Mouse (Mus musculus) midbrain, embryonic 15.5 days (tissue): ENCODE data around the gene S100b. TPM values are rescaled to one million over a fixed set of nuclear protein-coding genes. Genes with fewer than 3 reads are reported as not detected.

Source experiments
- ATAC-seq: fragments of 200-750 bp; cut with Nextera tagmentation; replicated peaks from 2 replicates; pipeline ENCODE4 v1.8.0; 2017; ENCODE audit warnings: moderate TSS enrichment
- H3K27ac ChIP-seq: fragments of 300-500 bp; sonication (generic); 2 replicates; pipeline ENCODE4 v1.5.1; 2015; ENCODE audit warnings: mild to moderate bottlenecking, inconsistent platforms
- H3K27me3 ChIP-seq: fragments of 300-500 bp; sonication (generic); replicated peaks from 2 replicates; pipeline ENCODE4 v1.6.1; 2015; ENCODE audit warnings: inconsistent platforms
- H3K36me3 ChIP-seq: fragments of 300-500 bp; sonication (generic); replicated peaks from 2 replicates; pipeline ENCODE4 v1.6.1; 2015; ENCODE audit warnings: inconsistent platforms
- H3K4me1 ChIP-seq: fragments of 300-500 bp; sonication (generic); 2 replicates; pipeline ENCODE4 v1.6.1; 2015; ENCODE audit warnings: inconsistent platforms
- H3K4me2 ChIP-seq: fragments of 300-500 bp; sonication (generic); 2 replicates; pipeline ENCODE4 v1.6.1; 2015; ENCODE audit warnings: inconsistent platforms, mild to moderate bottlenecking, moderate library complexity
- H3K4me3 ChIP-seq: fragments of 300-500 bp; sonication (generic); 2 replicates; pipeline ENCODE4 v1.5.1; 2015; ENCODE audit warnings: mild to moderate bottlenecking, inconsistent platforms
- H3K9ac ChIP-seq: fragments of 300-500 bp; sonication (generic); 2 replicates; pipeline ENCODE4 v1.6.1; 2015; ENCODE audit warnings: mild to moderate bottlenecking, inconsistent platforms
- H3K9me3 ChIP-seq: fragments of 300-500 bp; sonication (generic); 2 replicates; pipeline ENCODE4 v1.6.1; 2016; ENCODE audit warnings: inconsistent platforms
- WGBS: fragments of 180-500 bp; shearing (Covaris S2); methylation state at CpG from one replicate; pipeline ENCODE4 v1.1.7; 2015; ENCODE audit warnings: mixed read lengths; 5-methylcytosine and 5-hydroxymethylcytosine counted together
- polyA plus RNA-seq: library from polyadenylated mRNA; unstranded; fragments of >200 nt; fragmentation: Nextera tagmentation; extraction: Ambion mirVana; gene quantifications from 2 replicates; pipeline ENCODE4 v1.2.1, GENCODE M21; 2015

Gene S100b
- polyA plus RNA-seq, 1 experiment from 2014 or later: 1.3 TPM

- Histone ChIP-seq H3K27ac (no peak overlapping the region), H3K9me3 (no peaks in the 10 kb centered on the region), H3K9ac (no peak overlapping the region), H3K36me3 (peaks cover 12% of the 10 kb centered on the region; the same call in 1 of the 2 replicates), H3K4me1 (peaks cover 7% of the 10 kb centered on the region), H3K27me3 (no peaks in the 10 kb centered on the region), H3K4me3 (no peak overlapping the region), H3K4me2 (no peak overlapping the region)
- 69% methylated on average over 4 of the region's 4 CpGs for WGBS
- no peak for ATAC-seq
Measured at GRCm38 (mm10) chr10:76262431-76262830, 8.8 kb downstream of the S100b start.

- Histone ChIP-seq H3K4me2 (no peak overlapping the region), H3K27me3 (no peaks in the 10 kb centered on the region), H3K4me3 (no peak overlapping the region), H3K27ac (no peak overlapping the region), H3K36me3 (peaks cover 53% of the 10 kb centered on the region), H3K4me1 (no peaks in the 10 kb centered on the region), H3K9me3 (no peaks in the 10 kb centered on the region), H3K9ac (no peak overlapping the region)
- ATAC-seq: no peak
- 57% methylated on average over 8 of the region's 8 CpGs for WGBS
Measured at GRCm38 (mm10) chr10:76271238-76271637, 17.6 kb downstream of the S100b start.

- 78% methylated on average over 10 of the region's 10 CpGs for WGBS
- H3K9me3 ChIP-seq: no peaks in the 10 kb centered on the region
- H3K27ac ChIP-seq: no peak overlapping the region
- ATAC-seq: no peak
- no peaks in the 10 kb centered on the region for H3K4me1 ChIP-seq
- peaks cover 59% of the 10 kb centered on the region for H3K36me3 ChIP-seq
- no peak overlapping the region for H3K9ac ChIP-seq
- no peaks in the 10 kb centered on the region for H3K27me3 ChIP-seq
- no peak overlapping the region for H3K4me3 ChIP-seq
- no peak overlapping the region for H3K4me2 ChIP-seq
Measured at GRCm38 (mm10) chr10:76275256-76275655, 21.6 kb downstream of the S100b start.

- Histone ChIP-seq H3K27ac (no peak overlapping the region), H3K4me2 (no peak overlapping the region), H3K36me3 (peaks cover 66% of the 10 kb centered on the region), H3K9ac (no peak overlapping the region), H3K9me3 (no peaks in the 10 kb centered on the region), H3K4me3 (no peak overlapping the region), H3K27me3 (no peaks in the 10 kb centered on the region), H3K4me1 (no peaks in the 10 kb centered on the region)
- ATAC-seq: no peak
- WGBS: 63% methylated on average over 5 of the region's 5 CpGs
Measured at GRCm38 (mm10) chr10:76278541-76279097, 25.0 kb downstream of the S100b start.

- no peak for ATAC-seq
Measured at GRCm38 (mm10) chr10:76288268-76288993, 34.8 kb downstream of the S100b start.

DNA sequence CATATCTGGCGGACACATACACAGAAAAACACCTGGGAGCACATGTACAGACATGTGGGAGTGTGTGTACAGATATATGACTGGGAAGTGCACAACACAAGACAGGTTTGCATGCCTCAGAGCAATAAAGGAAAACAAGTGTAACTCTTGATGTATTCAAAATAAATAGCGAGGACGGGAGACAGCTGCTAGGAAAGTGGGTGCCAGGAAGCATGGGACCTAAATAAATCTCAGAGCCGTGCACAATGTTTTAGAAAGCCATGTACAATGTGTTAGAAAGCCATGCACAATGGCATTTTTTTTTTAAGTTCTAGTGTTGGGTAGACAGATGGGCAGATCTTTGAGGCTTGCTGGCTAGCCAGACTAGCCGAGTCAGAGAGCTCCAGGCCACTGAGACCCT is 35.4 kb downstream of the S100b start:
- no peak overlapping the region for H3K27ac ChIP-seq

More at GRCm38 (mm10) chr10:76288268-76288993, 34.8 kb downstream of the S100b start:
- WGBS: 82% methylated on average over 11 of the region's 11 CpGs
- no peaks in the 10 kb centered on the region for H3K9me3 ChIP-seq
- H3K4me3 ChIP-seq: no peak overlapping the region
- no peak overlapping the region for H3K4me2 ChIP-seq
- no peaks in the 10 kb centered on the region for H3K4me1 ChIP-seq
- H3K9ac ChIP-seq: no peak overlapping the region
- no peak overlapping the region for H3K27ac ChIP-seq
- H3K36me3 ChIP-seq: peaks cover 74% of the 10 kb centered on the region
- H3K27me3 ChIP-seq: no peaks in the 10 kb centered on the region

GRCm38 (mm10) chr10:76289936-76290671 is 36.5 kb downstream of the S100b start:
- Histone ChIP-seq H3K4me2 (no peak overlapping the region), H3K4me1 (no peaks in the 10 kb centered on the region), H3K9ac (no peak overlapping the region), H3K36me3 (peaks cover 78% of the 10 kb centered on the region), H3K4me3 (no peak overlapping the region), H3K27me3 (no peaks in the 10 kb centered on the region), H3K9me3 (no peaks in the 10 kb centered on the region), H3K27ac (no peak overlapping the region)
- no peak for ATAC-seq
- WGBS: 90% methylated on average over 3 of the region's 3 CpGs

More for the DNA sequence above, 35.4 kb downstream of the S100b start:
- H3K4me3 ChIP-seq: no peak overlapping the region
- H3K9ac ChIP-seq: no peak overlapping the region
- no peaks in the 10 kb centered on the region for H3K9me3 ChIP-seq
- H3K27me3 ChIP-seq: no peaks in the 10 kb centered on the region
- H3K4me2 ChIP-seq: no peak overlapping the region
- H3K4me1 ChIP-seq: no peaks in the 10 kb centered on the region
- ATAC-seq: no peak
- 89% methylated on average over 5 of the region's 5 CpGs for WGBS
- peaks cover 73% of the 10 kb centered on the region for H3K36me3 ChIP-seq

DNA sequence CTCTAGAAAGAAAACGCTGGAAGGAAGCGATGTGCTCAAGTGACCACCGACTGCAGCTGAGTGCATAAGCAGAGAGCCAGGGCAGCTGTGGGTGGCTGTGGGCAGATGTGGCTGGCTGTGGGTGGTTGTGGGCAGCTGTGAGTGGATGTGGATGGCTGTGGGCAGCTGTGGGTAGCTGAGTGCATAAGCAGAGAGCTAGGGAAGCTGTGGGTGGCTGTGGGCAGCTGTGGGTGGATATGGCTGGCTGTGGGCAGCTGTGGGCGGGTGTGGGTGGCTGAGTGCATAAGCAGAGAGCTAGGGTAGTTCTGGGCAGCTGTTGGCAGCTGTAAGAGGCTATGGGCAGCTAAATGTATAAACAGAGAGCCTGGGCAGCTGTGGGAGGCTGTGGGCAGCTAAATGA is 39.6 kb downstream of the S100b start:
- ATAC-seq: no peak
- Histone ChIP-seq H3K27ac (no peak overlapping the region), H3K27me3 (no peaks in the 10 kb centered on the region), H3K4me1 (no peaks in the 10 kb centered on the region), H3K36me3 (peaks cover 68% of the 10 kb centered on the region), H3K9me3 (no peaks in the 10 kb centered on the region), H3K4me2 (no peak overlapping the region), H3K9ac (no peak overlapping the region), H3K4me3 (no peak overlapping the region)
- 92% methylated on average over 4 of the region's 4 CpGs for WGBS

DNA sequence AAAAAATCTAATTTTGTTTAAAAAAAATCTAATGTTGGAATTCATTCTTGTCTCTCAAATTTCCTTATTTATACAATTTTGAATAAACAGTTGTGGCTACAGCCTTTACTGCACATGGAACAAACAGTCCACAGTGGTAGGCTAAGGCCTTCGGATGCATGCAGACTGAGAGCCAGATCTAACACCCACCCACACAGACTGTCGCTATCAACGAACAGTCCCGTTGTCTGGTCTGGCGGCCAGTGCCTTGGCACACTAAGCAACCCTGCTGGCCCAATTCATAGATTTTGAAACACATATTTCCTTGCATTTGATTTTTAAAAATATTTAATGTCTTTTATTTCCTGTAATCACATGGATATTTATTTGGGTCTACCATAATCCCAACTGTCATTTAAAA is 46.5 kb downstream of the S100b start:
- Histone ChIP-seq H3K4me2 (no peak overlapping the region), H3K27ac (no peak overlapping the region), H3K4me1 (no peaks in the 10 kb centered on the region), H3K9ac (no peak overlapping the region), H3K4me3 (no peak overlapping the region), H3K27me3 (no peaks in the 10 kb centered on the region), H3K9me3 (no peaks in the 10 kb centered on the region), H3K36me3 (peaks cover 47% of the 10 kb centered on the region)
- WGBS: 94% methylated on average over 5 of the region's 5 CpGs
- ATAC-seq: no peak

DNA sequence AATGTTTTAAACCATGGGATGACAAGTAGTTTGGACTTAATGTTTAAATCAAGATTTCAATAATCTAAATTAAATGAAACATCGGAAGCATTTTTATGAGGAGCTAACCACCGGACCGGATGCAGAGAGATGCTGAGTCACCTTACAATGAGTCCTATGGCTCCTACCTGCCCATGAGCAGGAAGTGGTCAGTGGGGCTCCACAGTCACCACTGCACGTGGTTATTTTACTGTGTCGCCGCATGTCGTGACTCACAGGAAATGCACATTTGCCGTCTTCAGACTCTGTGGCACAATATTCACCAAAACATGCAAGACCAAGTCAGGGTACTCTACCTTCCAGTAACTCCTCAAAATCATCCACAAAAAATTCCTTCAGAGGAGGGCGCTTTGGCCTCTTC is 53.1 kb downstream of the S100b start:
- no peak overlapping the region for H3K9ac ChIP-seq

More for the DNA sequence above, 53.1 kb downstream of the S100b start:
- no peak overlapping the region for H3K4me2 ChIP-seq
- 95% methylated on average over 9 of the region's 9 CpGs for WGBS
- H3K4me1 ChIP-seq: no peaks in the 10 kb centered on the region
- H3K4me3 ChIP-seq: no peak overlapping the region
- no peaks in the 10 kb centered on the region for H3K27me3 ChIP-seq
- no peaks in the 10 kb centered on the region for H3K9me3 ChIP-seq
- no peak for ATAC-seq
- peaks cover 27% of the 10 kb centered on the region for H3K36me3 ChIP-seq
- H3K27ac ChIP-seq: no peak overlapping the region
